Mouse (Mus musculus): ENCODE data around the gene Nacad.

DNA sequence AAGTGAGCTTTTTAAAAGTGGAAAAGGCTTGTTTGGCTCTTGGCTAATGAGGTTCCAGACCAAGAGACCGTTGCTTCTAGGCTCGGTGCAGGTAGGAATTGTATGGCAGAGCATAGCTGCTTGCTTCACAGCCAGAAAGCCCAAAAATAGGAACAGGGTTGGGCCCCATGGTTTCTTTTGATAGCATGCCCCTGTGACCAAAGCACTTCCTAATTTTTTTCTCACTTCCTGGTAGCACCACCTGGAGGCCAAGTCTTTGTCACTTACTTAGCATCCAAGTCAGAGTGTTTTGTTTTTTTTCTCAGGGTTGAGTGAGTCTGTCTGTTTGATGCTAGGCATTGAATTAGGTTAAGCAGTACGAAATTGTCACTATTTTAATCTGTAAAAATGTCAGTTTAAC lies 19.2 kb downstream of the Nacad start:
- 0 out of 2 replicates have a peak, but pooled peaks have one; percentile 8 for TF ChIP-seq CTCF (IDR thresholded peaks at IDR 0.05; ENCODE audit: extremely low read depth, insufficient read depth, low read length)
- no peak for TF ChIP-seq POLR2A (IDR thresholded peaks at IDR 0.05; ENCODE audit: extremely low read depth, insufficient read depth, low read length)
